10 mouse cellular contexts compared by ENCODE assay signal in genomic region chr1:43141555-43141961, GRCm38 (mm10). TPM values are rescaled to one million over a fixed set of nuclear protein-coding genes. Genes with fewer than 3 reads are reported as not detected.
A peak's percentile ranks its signal among the peaks of the same experiment; 100 is the strongest.
DNase-seq lines count a peak whose midpoint lies in the region; ATAC-seq and TF ChIP-seq lines count a peak whose summit lies in the region.
"Had no signal": no experiment of that assay in that cellular context is flagged by ENCODE, and none has a peak within 500 bp of the region (broad histone marks: within the 10 kb centered on the region; RNA-seq: fewer than 3 reads in every experiment).

No protein-coding gene starts in this region.

- no peak for ATAC-seq in embryonic facial prominence, embryonic 14.5 days (ENCODE audit: low read depth)
- no peak for ATAC-seq in hindbrain, embryonic 13.5 days (ENCODE audit: low FRiP score)
- ATAC-seq: CD4-positive, CD25-positive, alpha-beta regulatory T cell, adult 4 months; liver, postnatal 0 days had no signal

- no peaks in the 10 kb centered on the region for H3K9me3 ChIP-seq in embryonic facial prominence, embryonic 14.5 days (ENCODE audit: control insufficient read depth, low read length)
- H3K9me3 ChIP-seq in embryonic facial prominence, embryonic 10.5 days = no peaks in the 10 kb centered on the region
- H3K9me3 ChIP-seq in hindbrain, embryonic 13.5 days = no peaks in the 10 kb centered on the region

- H3K27ac ChIP-seq in embryonic facial prominence, embryonic 14.5 days (replicated peaks; ENCODE audit: low read depth, low read length) = no peak overlapping the region
- no peak overlapping the region; the same call in 1 of the 2 replicates for H3K27ac ChIP-seq in embryonic facial prominence, embryonic 10.5 days (replicated peaks)
- peak overlapping the region; percentile 85 for H3K27ac ChIP-seq in left cerebral cortex, adult 2 months
- no peak overlapping the region for H3K27ac ChIP-seq in hindbrain, embryonic 13.5 days

- H3K27me3 ChIP-seq in embryonic facial prominence, embryonic 14.5 days (replicated peaks; ENCODE audit: control insufficient read depth, insufficient read depth, low read length) = no peaks in the 10 kb centered on the region
- no peaks in the 10 kb centered on the region for H3K27me3 ChIP-seq in embryonic facial prominence, embryonic 10.5 days (replicated peaks; ENCODE audit: low read depth, poor library complexity, severe bottlenecking)
- H3K27me3 ChIP-seq in hindbrain, embryonic 13.5 days = no peaks in the 10 kb centered on the region

- no peaks in the 10 kb centered on the region; the same call in 1 of the 2 replicates for H3K36me3 ChIP-seq in embryonic facial prominence, embryonic 14.5 days (ENCODE audit: control insufficient read depth, insufficient read depth, low read length)
- peaks cover 3% of the 10 kb centered on the region for H3K36me3 ChIP-seq in embryonic facial prominence, embryonic 10.5 days (replicated peaks)
- H3K36me3 ChIP-seq in hindbrain, embryonic 13.5 days = peaks cover 2% of the 10 kb centered on the region; the same call in 1 of the 2 replicates

- no peak for TF ChIP-seq CTCF in left cerebral cortex, adult 2 months (IDR thresholded peaks at IDR 0.05)

- no peak overlapping the region for H3K9ac ChIP-seq in embryonic facial prominence, embryonic 14.5 days (ENCODE audit: low read depth, low read length)
- no peak overlapping the region for H3K9ac ChIP-seq in hindbrain, embryonic 13.5 days
- H3K9ac ChIP-seq: liver, postnatal 0 days had no signal

- intact Hi-C loops in left cerebral cortex, adult 2 months (cut with DNase I) = no loop called here

- H3K4me1 ChIP-seq in embryonic facial prominence, embryonic 14.5 days (ENCODE audit: control insufficient read depth, insufficient read depth, low read length) = no peaks in the 10 kb centered on the region
- H3K4me1 ChIP-seq in embryonic facial prominence, embryonic 10.5 days = no peaks in the 10 kb centered on the region
- H3K4me1 ChIP-seq in hindbrain, embryonic 13.5 days (replicated peaks) = no peaks in the 10 kb centered on the region

- WGBS in embryonic facial prominence, embryonic 14.5 days = 66% methylated on average over 11 of the region's 11 CpGs
- 85% methylated on average over 11 of the region's 11 CpGs for WGBS in embryonic facial prominence, embryonic 10.5 days
- 83% methylated on average over 11 of the region's 11 CpGs for WGBS in hindbrain, embryonic 13.5 days

- H3K4me3 ChIP-seq in embryonic facial prominence, embryonic 14.5 days (ENCODE audit: low read depth, low read length) = no peak overlapping the region
- no peak overlapping the region for H3K4me3 ChIP-seq in embryonic facial prominence, embryonic 10.5 days
- no peak overlapping the region for H3K4me3 ChIP-seq in left cerebral cortex, adult 2 months
- H3K4me3 ChIP-seq in hindbrain, embryonic 13.5 days = no peak overlapping the region

- no peak overlapping the region for H3K4me2 ChIP-seq in embryonic facial prominence, embryonic 14.5 days (ENCODE audit: low read depth, low read length)
- H3K4me2 ChIP-seq in hindbrain, embryonic 13.5 days = no peak overlapping the region

- peak; percentile 23 for DNase-seq in embryonic facial prominence, embryonic 14.5 days (ENCODE audit: low spot score)
- no peak for DNase-seq in embryonic facial prominence, embryonic 10.5 days (ENCODE audit: low spot score)
- no peak for DNase-seq in left cerebral cortex, adult 2 months (ENCODE audit: extremely low spot score in 1 of 2, low spot score in 2 of 2)
- DNase-seq in left cerebral cortex, adult 11 months (ENCODE audit: low spot score) = no peak
- DNase-seq in MN1 (ENCODE audit: low spot score) = peak; percentile 29
- peak; percentile 33 for DNase-seq in cerebellum, adult 9-11 months
- no peak for DNase-seq in spleen, adult 12 weeks (ENCODE audit: low spot score)
- DNase-seq: liver, postnatal 0 days had no signal

RNA-seq across cellular contexts. Expression of gene AI597479, which starts 43.0 kb away (rescaled TPM):
- 30.7 and 33.1 TPM in 2 replicates for polyA plus RNA-seq in embryonic facial prominence, embryonic 14.5 days (2014; fragmentation: Nextera tagmentation; extraction: Ambion mirVana)
- 40.0 and 43.3 TPM in 2 replicates for polyA plus RNA-seq in embryonic facial prominence, embryonic 10.5 days (2016; fragmentation: Nextera tagmentation; extraction: Ambion mirVana)
- 10 to 100 TPM; 22.7 to 26.0 TPM for total RNA-seq in left cerebral cortex, adult 2 months (2021)
- 48.0 and 48.3 TPM in 2 replicates for polyA plus RNA-seq in hindbrain, embryonic 13.5 days (2015; fragmentation: Nextera tagmentation; extraction: Ambion mirVana)

RNA-seq across cellular contexts. Expression of gene Tgfbrap1, which starts 43.1 kb away (rescaled TPM):
- 10.8 and 13.6 TPM in 2 replicates for polyA plus RNA-seq in embryonic facial prominence, embryonic 14.5 days (2014; fragmentation: Nextera tagmentation; extraction: Ambion mirVana)
- 12.4 and 12.8 TPM in 2 replicates for polyA plus RNA-seq in embryonic facial prominence, embryonic 10.5 days (2016; fragmentation: Nextera tagmentation; extraction: Ambion mirVana)
- total RNA-seq in left cerebral cortex, adult 2 months (2021) = 10 to 100 TPM; 39.3 to 43.4 TPM
- polyA plus RNA-seq in hindbrain, embryonic 13.5 days (2015; fragmentation: Nextera tagmentation; extraction: Ambion mirVana) = 16.0 and 16.4 TPM in 2 replicates

RNA-seq across cellular contexts. Expression of gene Fhl2, which starts 55.2 kb away (rescaled TPM):
- 24.3 and 29.7 TPM in 2 replicates for polyA plus RNA-seq in embryonic facial prominence, embryonic 14.5 days (2014; fragmentation: Nextera tagmentation; extraction: Ambion mirVana)
- polyA plus RNA-seq in embryonic facial prominence, embryonic 10.5 days (2016; fragmentation: Nextera tagmentation; extraction: Ambion mirVana) = 10.7 and 11.2 TPM in 2 replicates
- 10 to 100 TPM; 56.3 to 62.8 TPM for total RNA-seq in left cerebral cortex, adult 2 months (2021)
- 19.8 and 21.2 TPM in 2 replicates for polyA plus RNA-seq in hindbrain, embryonic 13.5 days (2015; fragmentation: Nextera tagmentation; extraction: Ambion mirVana)

Comparison
In these comparisons a context has a peak if more than half of its experiments do, and no peak if none do; other contexts are left out.
1. DNase-seq: peak in embryonic facial prominence, embryonic 14.5 days (single experiment), MN1 (single experiment) and cerebellum, adult 9-11 months (single experiment); none in embryonic facial prominence, embryonic 10.5 days (single experiment), left cerebral cortex, adult 2 months (0 of 2), left cerebral cortex, adult 11 months (single experiment) and spleen, adult 12 weeks (single experiment).